Mouse (Mus musculus) kidney, postnatal 10 days (tissue): ENCODE results near the gene Pgam2.
"Not testable (repeated sequence)": the region's sequence is repeated elsewhere in the genome, so short reads cannot be mapped to it uniquely, and the experiment has no call there.

Source experiments
- DNase-seq: peaks from one replicate; pipeline ENCODE4 v3.0.0; 2021; ENCODE audit warnings: mixed read lengths

The Pgam2 gene

DNA sequence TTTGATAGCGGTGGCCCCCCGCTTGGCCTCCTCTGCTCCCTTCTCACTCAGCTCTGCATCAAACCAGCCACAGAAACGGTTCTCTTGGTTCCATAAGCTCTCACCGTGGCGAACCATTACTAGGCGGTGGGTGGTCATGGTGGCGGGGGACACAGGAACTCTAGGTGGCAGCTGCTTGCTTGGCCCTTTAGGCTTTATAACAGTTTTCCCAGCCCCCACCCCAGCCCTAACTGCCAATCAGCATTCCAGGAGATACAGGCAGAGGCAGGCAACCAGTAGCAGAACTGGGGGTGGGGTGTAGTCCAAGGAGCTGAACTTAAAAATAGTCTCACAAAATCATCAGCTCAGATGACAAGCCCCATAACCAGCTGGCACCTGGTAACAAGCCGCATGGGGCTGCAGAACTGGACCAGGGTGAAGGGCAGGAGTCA, at the start of gene Pgam2:
Gene Pgam2 (minus strand): TSS at position 183 of the 431 bp plus-strand sequence.
- DNase-seq: no peak

DNA sequence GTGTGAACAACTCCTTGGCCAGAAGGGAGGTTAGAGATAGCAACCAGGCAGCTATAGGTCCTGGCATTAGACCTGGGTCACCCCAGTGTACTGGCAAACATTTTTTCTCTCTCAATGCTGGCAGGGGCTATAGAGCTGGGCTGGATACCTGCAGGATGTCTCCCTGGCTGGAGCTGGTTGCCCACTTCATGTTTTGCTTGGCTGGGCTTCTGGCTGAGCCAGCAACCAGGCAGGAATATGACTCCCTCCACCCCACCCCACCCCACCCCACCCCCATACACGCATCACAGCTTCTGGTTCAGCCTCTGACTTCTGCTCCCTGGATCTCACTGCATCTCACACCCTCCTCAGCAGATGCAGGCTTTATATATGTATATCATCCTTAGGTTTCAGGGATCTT, 48.8 kb upstream of the Pgam2 start:
- peak; percentile 44 for DNase-seq

DNA sequence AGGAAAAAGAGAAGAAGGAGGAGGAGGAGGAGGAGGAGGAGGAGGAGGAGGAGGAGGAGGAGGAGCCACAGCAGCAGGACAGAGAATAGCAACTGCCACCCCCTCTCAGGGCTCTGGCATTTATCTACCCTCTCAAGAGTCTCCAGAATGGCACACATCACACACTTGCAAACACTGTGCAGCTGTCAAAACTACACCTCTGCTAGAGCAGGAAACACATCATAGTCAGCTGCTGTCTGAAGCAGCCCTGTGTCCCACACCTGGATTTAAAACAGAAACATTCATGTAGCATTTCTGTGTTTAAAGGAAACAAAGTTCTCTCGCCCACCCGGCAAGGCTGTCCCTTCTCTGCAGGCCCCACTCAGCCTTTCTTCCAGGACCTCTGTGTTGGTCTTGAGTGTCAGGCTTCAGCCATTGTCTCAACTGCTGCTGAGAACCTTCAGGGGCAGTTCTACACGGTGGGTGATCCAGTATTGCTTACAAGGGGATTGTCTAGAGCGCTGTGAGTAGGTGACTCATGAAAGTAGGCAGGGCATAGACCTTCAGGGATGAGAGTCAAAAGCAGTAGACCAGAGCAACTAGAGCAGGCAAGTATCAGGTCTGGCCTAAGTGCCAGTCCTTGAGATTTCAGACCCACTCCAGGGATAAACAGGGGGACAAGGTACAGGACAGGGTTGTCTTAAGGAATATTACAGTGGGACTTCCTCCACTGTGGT, 47.6 kb upstream of the Pgam2 start:
- no peak for DNase-seq

DNA sequence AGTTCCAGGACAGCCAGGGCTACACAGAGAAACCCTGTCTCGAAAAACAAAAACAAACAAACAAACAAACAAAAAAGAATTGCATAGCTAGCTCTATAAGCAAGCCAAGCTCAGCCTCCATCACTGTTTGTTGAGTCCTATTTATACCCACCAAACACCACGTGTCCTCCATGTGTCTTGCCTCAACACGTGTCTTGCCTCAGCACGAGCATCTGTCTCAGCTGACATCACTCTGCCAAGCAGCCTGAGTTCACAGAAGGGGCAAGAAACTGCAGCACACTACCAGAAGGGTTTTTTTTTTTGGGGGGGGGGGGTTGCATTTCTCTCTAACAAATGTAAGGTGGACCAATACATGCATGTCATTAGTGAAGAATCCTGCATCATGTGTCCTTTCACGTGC, 46.9 kb upstream of the Pgam2 start:
- no peak for DNase-seq

DNA sequence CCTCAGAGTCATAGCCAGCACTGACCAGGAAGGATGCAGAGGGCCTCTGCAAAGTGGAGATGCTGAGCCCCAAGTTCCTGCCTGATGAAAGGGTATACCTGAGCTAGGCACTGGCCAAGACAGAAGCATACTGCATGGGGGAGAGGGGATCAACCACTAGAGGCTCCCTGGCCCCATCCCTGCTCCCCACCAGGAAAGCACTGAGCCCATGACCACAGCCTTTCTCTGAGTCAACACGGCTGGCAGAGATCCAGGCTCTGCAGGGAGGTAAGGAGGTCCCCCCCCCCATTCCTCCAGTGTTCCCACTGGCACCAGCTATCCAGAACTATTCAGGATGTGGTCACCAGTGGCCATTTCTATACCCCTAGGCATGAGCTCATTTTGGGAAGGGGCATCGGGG, 45.8 kb upstream of the Pgam2 start:
- DNase-seq: peak; percentile 43

DNA sequence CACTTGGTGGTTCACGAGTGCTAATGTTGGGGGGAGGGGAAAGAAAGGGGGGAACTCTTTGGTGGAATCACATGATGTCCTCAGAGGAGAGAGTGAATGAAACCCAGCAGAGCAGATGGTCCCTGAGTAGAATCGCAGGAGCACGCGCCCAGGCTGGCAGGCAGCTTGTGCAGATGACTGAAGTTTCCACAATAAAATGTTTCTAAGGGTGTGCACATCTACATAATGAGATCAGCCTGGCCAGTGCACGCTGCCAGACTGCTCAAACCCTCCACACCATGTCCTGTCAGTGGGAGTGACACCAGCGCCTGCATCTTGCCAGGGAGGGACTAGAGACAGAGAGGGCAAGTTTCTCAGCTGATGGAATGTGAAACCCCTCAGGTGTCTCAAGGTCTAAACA, 45.2 kb upstream of the Pgam2 start:
- no peak for DNase-seq

DNA sequence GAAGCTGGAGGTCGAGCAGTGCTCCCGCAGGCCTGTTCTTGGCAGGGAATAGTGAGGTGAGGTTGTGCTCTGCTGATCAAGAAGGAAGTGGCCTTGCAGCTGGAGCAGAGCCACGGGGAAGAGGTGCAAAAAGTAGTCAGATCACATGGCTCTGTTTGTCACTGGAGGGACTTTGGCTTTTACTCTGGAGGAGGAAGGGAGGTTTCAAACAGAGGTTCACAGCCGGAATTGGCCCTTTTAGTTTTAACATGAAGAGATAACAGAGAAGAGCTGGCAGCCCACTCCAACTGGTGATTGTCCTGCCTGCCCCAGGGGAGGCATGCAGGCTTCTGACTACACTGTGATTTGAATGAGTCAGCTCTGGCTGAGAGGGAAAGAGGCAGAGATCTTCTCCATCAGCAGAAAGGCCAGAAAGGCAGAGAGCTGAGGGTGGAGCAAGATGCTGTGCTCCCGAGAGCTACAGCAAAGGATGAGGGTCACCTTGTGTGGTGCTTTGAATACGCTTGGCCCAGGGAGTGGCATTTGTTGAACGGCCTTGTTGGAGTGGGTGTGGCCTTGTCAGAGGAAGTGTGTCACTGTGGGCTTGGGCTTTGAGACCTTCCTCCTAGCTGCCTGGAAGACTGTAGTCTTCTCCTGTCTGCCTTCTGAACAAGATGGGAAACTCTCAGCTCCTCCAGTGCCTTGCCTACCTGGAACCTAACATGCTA, 43.3 kb upstream of the Pgam2 start:
- peak; percentile 82 for DNase-seq

DNA sequence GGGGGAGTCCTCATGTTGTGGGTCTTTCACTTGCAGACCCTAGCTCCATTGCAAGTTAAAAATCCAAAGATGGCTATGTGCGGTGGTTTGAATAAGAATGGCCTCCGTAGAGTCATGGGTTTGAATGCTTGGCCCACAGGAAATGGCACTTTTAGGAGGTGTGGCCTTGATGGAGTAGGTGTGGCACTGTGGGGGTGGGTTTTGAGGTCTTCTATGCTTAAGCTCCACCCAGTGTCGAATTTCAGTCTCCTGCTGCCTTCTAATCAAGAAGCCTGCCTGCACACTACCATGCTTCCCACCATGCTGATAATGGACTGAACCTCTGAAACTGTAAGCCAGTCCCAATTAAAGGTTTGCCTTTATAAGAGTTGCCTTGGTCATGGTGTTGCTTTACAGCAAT, 39.6 kb upstream of the Pgam2 start:
- DNase-seq: no peak

DNA sequence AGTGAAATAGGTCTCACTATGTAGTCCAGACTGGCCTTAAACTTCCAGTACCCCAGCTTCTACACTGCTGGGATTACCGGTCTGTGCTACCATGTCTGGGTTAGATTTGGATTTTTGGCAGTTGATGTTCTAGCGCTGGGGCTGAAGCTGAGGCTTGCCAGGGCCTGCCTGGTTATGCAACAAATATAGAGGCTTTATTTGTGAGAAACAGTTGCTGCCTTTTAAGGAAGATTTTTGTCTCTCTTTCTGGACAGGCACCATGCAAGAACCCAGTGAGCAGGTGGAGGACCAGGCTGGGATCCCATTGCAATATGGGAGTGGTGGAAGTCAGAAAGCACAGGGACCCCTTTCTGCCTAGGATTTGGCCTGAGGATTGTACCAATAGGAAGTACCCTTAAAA, 38.2 kb upstream of the Pgam2 start:
- DNase-seq: no peak

DNA sequence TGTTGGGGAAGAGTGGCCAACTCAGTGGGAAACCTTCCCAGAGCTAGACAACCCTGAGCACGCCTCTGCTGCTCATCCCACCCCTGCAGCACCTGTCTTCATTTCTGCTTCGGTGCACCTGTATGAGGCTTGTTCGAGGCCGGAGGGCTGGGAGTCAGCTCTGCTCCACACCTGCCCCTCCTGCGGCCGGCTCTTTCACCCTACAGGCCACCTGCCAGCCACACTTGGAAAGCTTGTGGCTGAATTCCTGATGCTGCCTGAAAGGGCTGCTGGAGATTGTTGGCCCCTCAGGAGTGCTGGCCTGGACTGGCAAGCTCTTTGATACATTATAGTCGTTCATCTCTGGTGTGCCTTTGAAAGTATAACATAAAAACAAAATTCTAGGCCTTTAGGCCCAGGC, 36.8 kb upstream of the Pgam2 start:
- no peak for DNase-seq

DNA sequence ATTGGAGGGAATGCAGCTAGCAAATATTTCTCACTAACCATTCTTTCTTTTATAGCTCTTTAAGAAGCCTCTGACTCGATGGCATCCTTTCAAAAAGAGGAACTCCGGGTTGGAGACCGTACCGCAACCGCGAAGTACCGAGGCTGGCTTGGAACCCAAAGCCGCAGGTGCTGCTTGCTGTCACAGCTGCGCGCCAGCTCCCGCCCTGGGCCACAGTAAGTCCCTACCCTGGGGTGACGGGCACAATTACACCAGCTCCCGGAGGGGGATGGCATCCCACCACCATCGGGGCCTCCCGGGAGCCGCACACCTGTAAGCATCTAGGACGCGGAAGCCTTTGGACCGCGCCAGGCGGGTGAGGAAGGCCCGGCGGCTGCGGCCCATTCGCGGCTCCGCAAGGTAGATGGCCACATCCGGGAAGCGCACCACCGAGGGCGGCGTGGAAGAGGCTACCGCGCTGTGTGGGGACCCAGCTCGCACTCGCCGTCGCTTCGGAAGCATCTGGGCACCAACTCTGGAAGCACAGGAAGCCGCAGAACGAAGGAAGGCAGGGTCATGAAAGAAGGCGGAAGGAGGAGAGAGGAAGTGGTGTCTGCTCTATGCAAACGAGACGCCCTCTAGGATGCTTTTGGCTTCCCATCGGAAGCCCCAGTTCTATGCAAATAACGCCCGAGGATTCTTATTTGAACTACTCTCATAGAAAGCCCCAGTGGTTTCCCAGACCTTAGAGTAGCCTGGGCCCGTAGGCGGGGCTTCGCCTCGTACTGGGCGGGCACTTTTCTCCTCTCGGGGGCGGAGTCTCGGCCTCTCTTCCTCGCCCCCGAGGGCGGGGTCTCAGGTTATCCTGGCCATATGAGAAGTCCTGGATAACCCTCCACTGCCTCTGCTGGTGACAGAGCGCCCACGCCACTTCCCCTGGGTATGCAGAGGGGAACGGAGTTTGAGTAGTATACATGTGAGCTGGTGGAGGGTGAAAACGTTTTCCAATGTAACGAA, 34.0 kb upstream of the Pgam2 start, which contains the start of gene Polm:
Gene Polm (minus strand): TSS at position 766 of the 996 bp plus-strand sequence.
- peak; percentile 97 for DNase-seq

DNA sequence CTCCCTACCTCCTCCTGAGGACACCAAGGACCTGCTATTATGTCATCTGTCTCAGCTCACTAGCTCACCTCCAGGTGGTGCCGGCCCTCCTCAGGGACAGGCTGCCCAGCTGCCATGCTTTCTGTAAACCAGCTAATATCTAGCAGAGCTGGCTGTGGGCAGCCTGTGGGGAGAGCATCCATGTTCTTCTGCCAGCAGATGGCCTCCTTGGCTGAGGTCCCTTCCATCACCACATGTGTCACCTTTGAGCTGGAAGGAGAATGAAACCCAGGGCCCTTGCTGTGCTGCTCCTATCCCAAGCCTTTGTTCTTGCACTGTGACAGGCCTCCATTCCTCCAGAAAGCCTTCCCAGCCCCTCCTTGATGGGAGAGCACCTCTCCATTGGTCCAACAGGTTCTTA, 32.6 kb upstream of the Pgam2 start:
- DNase-seq: peak; percentile 42

DNA sequence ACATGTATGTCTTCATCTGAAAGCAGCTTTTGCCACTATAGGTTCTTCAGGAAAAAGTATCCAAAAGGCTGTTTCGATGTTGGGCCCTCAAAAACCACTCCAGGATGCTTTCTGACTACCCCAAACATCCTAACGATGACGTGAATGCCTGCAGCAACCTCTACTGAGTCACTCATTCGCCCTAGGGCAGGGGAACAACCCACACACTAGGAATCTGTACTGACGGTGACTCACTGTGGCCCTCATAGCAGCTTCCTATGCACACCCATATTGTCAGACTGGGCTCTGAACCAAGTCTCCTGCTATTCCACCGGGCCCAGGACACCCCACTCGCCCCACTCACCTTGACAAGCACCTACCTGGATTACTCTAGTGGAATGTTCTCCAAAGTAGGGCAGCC, 31.5 kb upstream of the Pgam2 start:
- no peak for DNase-seq

DNA sequence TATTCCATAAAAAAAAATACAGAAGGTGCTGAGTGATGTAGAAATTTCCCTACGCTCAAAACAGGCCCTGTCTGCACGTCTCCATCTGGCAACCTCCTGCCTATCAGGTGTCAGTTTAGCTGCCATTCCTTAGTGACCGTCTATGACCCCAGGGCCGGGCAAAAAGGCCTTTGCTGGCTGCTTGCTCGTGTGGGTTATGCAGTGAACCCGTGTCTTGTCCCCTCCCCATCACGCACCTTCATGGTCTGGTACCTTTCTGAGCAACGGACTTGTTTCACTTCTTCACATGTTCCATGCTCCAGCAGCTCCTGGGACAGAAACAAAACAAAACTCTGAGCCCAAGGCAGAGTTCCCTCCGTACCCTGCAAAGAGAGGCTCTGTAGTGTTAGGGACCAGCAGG, 31.0 kb upstream of the Pgam2 start:
- no peak for DNase-seq

DNA sequence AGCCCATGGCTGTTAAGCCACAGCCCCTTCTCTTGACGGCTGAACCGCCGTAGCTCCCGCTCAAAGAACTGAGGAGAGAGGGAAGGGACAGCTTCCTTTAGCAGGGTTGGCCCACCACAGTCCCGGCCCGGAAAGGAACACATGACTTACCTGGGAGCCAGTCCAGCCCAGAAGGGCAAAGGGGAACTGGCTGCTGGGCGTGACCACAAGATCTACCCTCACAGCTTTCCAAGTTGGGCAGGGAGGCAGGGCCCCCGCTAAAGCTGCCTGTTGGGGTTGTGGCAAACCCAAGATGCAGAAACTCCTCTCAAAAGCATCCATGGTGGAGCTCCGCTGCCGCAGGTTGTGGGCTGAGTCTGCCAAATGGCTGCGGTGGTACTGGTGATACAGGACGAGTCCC, 25.8 kb upstream of the Pgam2 start:
- no peak for DNase-seq

DNA sequence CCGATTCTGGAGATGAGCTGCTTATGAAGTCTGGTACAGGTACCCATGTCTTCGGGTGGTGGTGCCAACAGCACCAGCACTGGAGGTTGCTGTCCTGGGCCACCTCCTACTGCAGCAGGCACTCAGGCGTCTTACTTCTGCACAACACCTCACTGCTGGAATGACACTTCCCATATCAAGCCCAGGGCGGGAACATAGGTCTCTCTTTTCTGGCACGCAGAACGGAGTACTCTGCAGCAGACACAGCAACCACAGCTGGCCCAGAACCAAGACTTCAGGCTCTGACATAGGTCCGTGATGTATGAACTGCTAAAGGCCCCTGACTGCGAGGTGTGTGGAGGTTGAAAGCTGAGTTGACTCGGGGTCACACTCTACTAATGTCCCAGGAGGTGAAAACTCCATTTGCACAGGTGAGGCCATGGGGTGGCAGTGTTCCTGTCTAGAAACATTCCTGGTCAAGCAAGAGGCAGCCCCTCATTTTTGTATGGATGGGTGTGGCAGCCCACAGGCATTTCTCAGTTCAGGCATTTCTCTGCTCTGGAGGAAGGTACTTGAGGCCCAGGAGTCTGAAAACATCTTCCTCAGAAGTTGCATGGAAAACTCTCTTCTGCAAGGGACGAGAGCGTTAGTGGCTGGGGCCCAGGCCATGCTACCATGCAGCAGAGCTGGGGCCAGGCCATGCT, 25.1 kb upstream of the Pgam2 start:
- no peak for DNase-seq

DNA sequence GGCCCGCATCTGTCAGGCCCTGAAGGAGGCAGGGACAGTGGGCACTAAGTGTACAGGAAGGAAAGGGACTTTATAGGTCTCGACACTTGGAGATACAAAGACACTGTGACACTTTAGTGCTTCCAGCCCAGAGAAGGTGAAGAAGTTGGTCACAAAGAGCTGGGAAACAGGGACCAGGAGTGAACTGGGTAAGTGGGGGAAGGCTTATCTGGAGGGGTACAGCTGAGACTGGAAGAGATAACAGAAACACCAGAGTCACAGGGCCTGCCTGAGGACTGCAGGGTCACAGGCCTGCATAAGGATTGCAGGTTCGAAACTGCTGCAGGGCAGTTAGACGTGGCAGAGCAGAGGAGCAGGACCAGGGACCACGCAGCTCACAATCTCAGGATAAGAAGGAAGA, 24.4 kb upstream of the Pgam2 start:
- DNase-seq: no peak

DNA sequence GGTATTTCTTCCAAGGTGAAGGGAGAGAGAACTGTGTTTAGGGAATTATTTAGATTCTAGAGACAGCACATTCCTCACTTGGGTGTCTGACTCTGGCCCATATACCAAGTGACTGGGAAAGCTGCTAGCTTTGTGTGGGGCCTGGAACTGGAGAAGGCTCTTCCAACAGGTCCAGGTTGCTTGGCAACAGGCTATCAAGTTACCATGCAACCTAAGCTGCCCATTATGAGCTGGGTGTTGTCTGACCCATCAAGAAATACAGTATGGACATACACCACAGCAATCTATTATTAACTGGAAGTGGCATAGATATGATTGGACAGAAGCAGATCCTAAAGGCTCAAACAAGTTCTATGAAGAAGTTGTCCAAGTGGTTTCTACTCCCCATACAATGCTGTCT, 21.9 kb upstream of the Pgam2 start:
- DNase-seq: no peak

DNA sequence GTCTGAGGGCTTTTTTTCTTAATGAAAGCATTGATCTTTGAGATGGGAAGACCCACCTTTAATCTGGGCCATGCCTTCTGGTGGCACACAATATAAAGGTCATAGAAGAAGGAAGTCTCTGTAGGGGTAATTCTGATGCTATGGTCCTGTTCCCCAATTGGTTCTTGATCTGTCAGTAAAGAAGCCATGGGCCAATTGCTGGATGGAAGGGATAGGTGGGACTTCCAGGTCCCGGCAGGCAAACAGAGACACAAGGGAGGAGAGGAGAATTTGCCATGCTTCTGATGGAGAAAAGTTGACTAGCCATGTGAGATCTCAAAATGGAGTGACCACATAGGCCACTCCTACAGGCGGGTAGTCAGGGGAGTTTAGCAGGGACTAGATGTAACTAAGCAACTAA, 15.7 kb upstream of the Pgam2 start:
- no peak for DNase-seq

DNA sequence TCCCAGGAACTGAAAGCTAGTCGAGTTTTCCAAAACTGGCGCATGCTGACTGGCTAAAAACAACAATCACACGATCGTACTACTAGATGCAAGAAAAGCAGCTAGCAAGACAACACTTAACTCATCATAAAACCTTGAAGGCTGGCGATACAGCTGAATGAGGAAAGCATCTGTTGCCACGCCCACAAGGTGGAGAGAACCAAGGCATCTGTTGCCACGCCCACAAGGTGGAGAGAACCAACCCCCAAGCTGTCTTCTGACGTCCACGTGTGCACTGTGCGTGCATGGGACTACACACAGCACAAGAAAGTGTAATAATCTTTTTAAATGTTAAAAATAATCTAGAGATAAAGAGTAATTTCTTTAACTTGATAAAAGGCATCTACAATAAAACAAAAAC, 9.8 kb upstream of the Pgam2 start:
- no peak for DNase-seq

DNA sequence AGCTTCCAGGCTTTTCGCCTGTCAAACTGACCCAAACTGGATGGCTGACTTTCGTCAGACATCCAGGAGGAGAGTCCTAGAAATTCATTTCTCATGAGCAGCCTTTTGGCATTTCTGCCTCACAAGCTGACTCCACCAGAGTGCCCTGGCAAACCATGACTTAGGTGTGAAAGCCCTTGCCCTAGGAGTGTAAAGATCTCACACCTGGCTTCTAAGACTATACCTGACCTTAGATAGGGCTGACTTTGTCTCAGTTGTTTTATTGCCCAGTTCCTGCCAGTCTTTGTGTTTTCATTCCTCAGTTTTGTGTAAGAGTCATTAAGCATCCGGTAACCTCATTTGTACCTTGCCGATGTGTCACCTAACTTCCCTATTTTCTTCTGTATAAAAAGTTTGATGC, 6.0 kb upstream of the Pgam2 start:
- not testable (repeated sequence) for DNase-seq

DNA sequence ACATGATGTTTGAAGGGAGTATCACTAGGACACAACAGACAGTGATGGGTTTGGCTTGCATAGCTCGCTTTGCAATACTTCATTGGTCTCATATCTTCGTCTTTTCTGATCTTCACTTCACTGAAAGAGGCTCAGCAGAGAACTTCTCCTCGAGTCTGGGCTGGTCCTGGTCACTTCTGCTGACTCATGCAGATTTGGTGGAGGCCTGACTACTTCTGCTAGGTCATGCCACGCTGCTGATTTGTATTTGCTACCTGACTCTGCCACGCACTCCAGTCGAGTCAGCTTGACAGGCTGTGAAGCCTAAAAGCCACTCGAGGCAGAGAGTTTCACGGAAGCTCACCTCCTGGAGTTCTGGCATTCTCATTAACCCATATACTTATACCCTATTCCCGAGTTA, 4.4 kb upstream of the Pgam2 start:
- no peak for DNase-seq

DNA sequence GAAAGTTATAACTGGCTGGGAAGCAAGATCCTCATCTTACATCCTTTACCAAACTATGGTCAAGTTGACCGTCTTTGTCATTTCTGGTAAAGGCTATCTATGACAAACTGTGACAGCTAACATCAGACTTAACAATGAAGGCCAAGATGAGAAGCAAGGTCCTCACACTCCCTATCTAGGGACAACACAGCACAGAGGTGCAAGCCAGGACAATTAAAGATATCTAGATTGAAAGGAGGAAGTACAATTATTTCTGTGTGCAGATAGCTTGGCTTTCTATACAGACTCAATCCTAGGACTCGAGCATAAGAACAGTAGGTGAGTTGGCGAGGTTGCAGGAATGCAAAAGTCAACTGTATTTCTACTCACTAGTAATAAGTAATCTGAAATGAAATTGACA, 2.2 kb upstream of the Pgam2 start:
- no peak for DNase-seq
